Mouse (Mus musculus): ENCODE data around the gene Plekhg4.

DNA sequence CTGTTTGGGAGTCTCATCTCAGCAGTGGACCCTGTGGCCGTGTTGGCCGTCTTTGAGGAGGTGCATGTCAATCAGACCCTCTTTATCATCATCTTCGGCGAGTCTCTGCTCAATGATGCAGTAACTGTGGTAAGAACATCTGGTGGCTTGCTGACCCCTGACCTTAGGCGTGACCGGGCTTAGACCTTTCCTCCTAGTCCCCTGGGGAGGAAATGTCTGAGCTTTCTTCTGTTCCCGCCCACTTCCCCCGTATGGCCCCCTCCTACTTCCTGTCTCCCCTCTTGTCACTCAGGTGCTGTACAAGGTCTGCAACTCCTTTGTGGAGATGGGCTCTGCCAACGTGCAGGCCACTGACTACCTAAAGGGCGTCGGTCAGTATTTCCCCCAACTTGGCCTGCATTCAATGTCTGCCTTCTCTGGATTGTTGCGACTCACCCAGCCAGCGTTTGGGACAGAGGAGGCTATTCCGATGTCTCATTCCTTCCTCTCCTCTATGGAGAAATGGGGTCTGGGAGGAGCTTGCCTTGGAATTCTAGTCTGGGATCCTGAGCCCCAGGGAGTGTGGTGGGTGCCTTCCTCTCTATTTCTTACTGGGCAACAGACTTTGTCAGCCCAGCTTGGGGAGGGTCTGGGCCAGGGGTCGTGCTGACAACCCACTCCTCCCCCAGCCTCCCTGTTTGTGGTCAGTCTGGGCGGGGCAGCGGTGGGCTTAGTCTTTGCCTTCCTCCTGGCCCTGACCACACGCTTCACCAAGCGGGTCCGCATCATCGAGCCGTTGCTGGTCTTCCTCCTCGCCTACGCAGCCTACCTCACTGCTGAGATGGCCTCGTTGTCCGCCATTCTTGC, 17.7 kb upstream of the Plekhg4 start:
- no peak for TF ChIP-seq CTCF (conservative IDR thresholded peaks at IDR 0.05; ENCODE audit: insufficient read depth, insufficient read length, low read depth, low read length)
- TF ChIP-seq POLR2A (IDR thresholded peaks at IDR 0.05; ENCODE audit: low read depth, low read length), result no peak

Data from kidney, adult 2 months (tissue).